Mouse (Mus musculus): ENCODE measurements around the gene Slc25a5. TPM values are rescaled to one million over a fixed set of nuclear protein-coding genes. Genes with fewer than 3 reads are reported as not detected.

Gene Slc25a5
- 728 and 870 TPM in 2 replicates for polyA plus RNA-seq (2016; fragmentation: Nextera tagmentation; extraction: Ambion mirVana)

DNA sequence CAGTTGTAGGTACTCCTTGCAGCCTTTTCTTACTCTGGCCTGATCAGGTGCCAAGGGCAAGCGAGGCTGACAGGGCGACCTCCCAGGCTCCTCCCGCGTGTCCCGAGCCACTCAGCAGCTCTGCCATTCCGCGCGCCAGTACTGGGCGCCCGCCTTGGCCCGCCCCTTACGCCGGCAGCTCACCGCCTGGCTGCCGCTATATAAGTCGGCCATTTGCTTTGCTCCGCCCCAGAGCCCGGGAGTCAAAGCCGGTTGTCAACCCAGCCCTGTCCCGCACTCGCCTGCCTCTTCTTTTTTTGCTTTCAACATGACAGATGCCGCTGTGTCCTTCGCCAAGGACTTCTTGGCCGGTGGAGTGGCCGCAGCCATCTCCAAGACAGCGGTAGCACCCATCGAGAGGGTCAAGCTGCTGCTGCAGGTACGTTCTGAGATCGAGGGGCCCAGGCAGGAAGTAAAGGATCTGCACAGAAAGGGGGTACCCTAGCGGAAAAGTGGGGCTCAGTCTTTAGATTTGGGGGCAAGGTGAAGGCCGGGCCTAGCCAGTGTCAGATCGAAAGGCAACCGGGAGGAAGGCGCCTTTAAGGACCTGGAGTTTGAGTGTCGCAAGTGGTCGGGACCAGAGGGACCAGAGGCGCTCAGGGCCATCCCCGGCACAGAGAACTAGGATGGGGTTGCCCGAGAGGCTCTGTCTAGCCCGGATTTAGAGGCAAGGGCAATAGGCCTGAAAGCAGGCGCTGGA, at the start of gene Slc25a5:
Slc25a5 (plus strand) TSS at position 228 of the 739 bp plus-strand sequence.
- Histone ChIP-seq H3K4me3 (peak within 1 kb of the TSS; percentile 63), H3K9me3 (replicated peaks) (no peaks in the 10 kb centered on the region), H3K27me3 (ENCODE audit: low read depth, poor library complexity, severe bottlenecking) (no peaks in the 10 kb centered on the region), H3K36me3 (peaks cover 13% of the 10 kb centered on the region), H3K27ac (peak within 1 kb of the TSS; percentile 87), H3K4me1 (no peaks in the 10 kb centered on the region)
- peak; percentile 78 for DNase-seq (ENCODE audit: low spot score)
- 9% methylated on average over 41 of the region's 41 CpGs for WGBS

DNA sequence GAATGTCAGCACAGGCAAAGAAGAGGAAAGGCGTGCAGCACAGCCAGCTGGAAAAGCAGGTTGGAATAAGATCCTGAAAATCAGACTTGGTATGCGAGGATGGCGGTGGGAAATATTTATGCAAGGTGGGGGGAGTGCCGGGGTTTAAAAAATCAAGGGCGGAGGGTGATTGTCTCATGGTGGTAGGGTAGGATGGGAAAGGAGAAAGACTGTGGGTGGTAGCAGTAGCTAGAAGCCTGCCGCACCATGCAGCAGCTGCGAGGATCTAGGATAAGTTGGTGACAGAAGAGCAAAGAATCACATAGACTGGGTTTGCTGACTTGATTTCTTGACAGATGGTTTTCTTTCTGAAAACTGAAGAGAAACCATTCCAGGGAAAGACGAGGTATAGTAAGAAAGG, 48.7 kb upstream of the Slc25a5 start:
- WGBS: 89% methylated on average over 8 of the region's 8 CpGs
- no peaks in the 10 kb centered on the region for H3K36me3 ChIP-seq
- DNase-seq (ENCODE audit: low spot score): no peak
- no peak overlapping the region for H3K4me3 ChIP-seq
- no peak overlapping the region for H3K27ac ChIP-seq
- no peaks in the 10 kb centered on the region for H3K9me3 ChIP-seq (replicated peaks)
- H3K4me1 ChIP-seq: no peaks in the 10 kb centered on the region
- H3K27me3 ChIP-seq (ENCODE audit: low read depth, poor library complexity, severe bottlenecking): no peaks in the 10 kb centered on the region

DNA sequence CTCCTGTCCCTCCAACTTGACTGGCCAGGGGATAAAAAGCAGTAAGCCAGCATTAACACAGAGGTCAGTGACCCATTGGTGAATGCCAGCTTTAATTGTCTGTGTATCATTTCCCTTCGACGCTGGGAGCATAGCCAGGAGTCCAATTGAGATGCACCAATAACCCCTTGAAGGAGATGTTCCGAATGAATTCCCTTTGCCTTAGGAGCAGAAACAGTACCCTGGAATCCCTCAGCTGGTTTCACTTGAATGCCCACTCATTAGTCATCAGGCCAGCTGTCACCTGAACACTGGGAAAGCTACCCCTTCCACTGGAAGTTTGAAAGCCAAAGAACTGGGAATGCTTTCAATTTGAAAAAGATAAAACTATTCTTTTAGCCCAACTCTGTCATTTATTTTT, 46.9 kb upstream of the Slc25a5 start:
- H3K4me1 ChIP-seq: no peaks in the 10 kb centered on the region
- H3K27ac ChIP-seq: no peak overlapping the region
- H3K4me3 ChIP-seq: no peak overlapping the region
- no peaks in the 10 kb centered on the region for H3K27me3 ChIP-seq (ENCODE audit: low read depth, poor library complexity, severe bottlenecking)
- WGBS: 66% methylated on average over 3 of the region's 3 CpGs
- no peak for DNase-seq (ENCODE audit: low spot score)
- no peaks in the 10 kb centered on the region for H3K9me3 ChIP-seq (replicated peaks)
- H3K36me3 ChIP-seq: no peaks in the 10 kb centered on the region

- no peak for DNase-seq (ENCODE audit: low spot score)
- Histone ChIP-seq H3K27me3 (ENCODE audit: low read depth, poor library complexity, severe bottlenecking) (no peaks in the 10 kb centered on the region), H3K27ac (no peak overlapping the region), H3K4me1 (no peaks in the 10 kb centered on the region), H3K9me3 (replicated peaks) (no peaks in the 10 kb centered on the region), H3K36me3 (no peaks in the 10 kb centered on the region), H3K4me3 (no peak overlapping the region)
- 89% methylated on average over 6 of the region's 6 CpGs for WGBS
Observed at GRCm38 (mm10) chrX:36749281-36749785, 46.1 kb upstream of the Slc25a5 start.

DNA sequence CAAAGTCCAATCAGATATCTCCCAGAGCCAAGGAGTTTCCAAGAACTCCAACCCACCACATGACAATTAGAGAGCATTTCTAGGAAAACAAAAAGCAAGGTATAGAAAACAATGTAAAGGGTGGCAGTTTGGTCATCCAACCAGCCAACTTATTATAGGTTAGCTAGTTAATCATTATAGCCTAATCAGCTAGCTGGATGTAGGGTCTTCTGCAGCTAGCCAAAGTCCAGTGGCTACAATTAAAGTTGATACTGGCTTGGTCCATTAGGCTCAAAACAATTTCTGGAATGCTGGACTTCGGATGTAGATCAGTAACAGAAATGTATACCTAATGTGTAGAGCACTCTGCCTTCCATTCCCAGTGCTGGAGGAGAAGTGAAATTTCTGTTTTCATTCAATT, 44.9 kb upstream of the Slc25a5 start:
- Histone ChIP-seq H3K9me3 (replicated peaks) (no peaks in the 10 kb centered on the region), H3K27me3 (ENCODE audit: low read depth, poor library complexity, severe bottlenecking) (no peaks in the 10 kb centered on the region), H3K36me3 (no peaks in the 10 kb centered on the region), H3K4me3 (no peak overlapping the region), H3K27ac (no peak overlapping the region), H3K4me1 (no peaks in the 10 kb centered on the region)
- 92% methylated on average over 1 of the region's 1 CpGs for WGBS
- DNase-seq (ENCODE audit: low spot score): no peak

DNA sequence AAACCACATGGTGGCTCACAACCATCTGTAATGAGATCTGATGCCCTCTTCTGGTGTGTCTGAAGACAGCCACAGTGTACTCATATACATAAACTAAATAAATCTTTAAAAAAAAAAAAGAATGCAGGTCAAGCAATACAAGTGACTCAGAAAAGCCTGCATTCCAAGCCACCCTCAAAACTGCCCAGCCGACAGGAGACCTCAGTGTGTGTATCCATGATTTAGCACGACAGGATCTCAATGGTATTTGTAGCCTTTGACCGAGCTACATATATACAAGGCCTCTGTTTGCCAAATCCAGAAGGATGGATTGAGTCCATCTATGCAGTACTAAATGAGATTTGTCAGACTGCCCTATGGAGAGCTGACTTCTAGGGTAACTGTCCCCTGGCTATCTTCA, 42.9 kb upstream of the Slc25a5 start:
- Histone ChIP-seq H3K36me3 (no peaks in the 10 kb centered on the region), H3K27ac (no peak overlapping the region), H3K27me3 (ENCODE audit: low read depth, poor library complexity, severe bottlenecking) (no peaks in the 10 kb centered on the region), H3K9me3 (replicated peaks) (no peaks in the 10 kb centered on the region), H3K4me3 (no peak overlapping the region), H3K4me1 (no peaks in the 10 kb centered on the region)
- WGBS: 93% methylated on average over 3 of the region's 3 CpGs
- DNase-seq (ENCODE audit: low spot score): no peak

- H3K36me3 ChIP-seq: no peaks in the 10 kb centered on the region
- WGBS: 63% methylated on average over 7 of the region's 7 CpGs
- H3K27me3 ChIP-seq (ENCODE audit: low read depth, poor library complexity, severe bottlenecking): no peaks in the 10 kb centered on the region
- H3K4me1 ChIP-seq: no peaks in the 10 kb centered on the region
- H3K9me3 ChIP-seq (replicated peaks): no peaks in the 10 kb centered on the region
- H3K27ac ChIP-seq: no peak overlapping the region
- no peak for DNase-seq (ENCODE audit: low spot score)
- no peak overlapping the region for H3K4me3 ChIP-seq
Observed at GRCm38 (mm10) chrX:36757796-36758472, 37.5 kb upstream of the Slc25a5 start.

- H3K9me3 ChIP-seq (replicated peaks): no peaks in the 10 kb centered on the region
- no peaks in the 10 kb centered on the region for H3K36me3 ChIP-seq
- no peak overlapping the region for H3K4me3 ChIP-seq
- no peak overlapping the region for H3K27ac ChIP-seq
- no peaks in the 10 kb centered on the region for H3K27me3 ChIP-seq (ENCODE audit: low read depth, poor library complexity, severe bottlenecking)
- 77% methylated on average over 6 of the region's 6 CpGs for WGBS
- DNase-seq (ENCODE audit: low spot score): no peak
- no peaks in the 10 kb centered on the region for H3K4me1 ChIP-seq
Observed at GRCm38 (mm10) chrX:36758566-36758965, 36.9 kb upstream of the Slc25a5 start.

DNA sequence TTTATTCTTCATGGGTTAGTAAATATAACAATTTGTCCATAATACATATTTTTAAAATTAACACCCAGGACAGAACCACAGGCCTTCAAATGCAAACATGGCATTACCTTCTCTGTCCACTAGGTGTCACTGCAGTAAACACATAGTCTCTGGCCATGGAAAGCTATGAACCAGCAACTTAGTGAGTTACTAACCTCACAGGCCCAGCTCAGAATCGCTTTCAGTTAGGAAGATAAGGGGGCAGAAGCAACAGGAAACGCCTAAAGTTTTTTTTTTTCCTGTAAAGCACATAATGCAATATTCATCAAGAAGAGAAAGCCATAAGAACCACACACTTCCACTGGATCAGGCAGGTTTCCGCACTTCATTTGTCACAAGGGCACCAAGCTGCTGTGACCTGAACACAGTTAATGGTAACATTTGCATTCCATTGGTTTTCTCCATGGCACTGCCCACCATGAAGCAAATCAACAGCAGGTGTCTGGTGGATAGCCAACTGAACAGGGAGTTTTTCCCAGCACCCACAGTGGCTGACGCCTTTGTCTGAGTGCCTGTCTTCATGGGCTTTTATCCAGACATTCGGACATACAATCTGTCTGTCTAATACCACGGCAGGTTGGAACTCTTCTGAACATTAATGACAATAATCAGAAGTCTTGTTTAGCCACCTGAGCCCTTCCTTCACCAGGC, 34.4 kb upstream of the Slc25a5 start:
- 66% methylated on average over 6 of the region's 6 CpGs for WGBS
- DNase-seq (ENCODE audit: low spot score): peak; percentile 43
- Histone ChIP-seq H3K27me3 (ENCODE audit: low read depth, poor library complexity, severe bottlenecking) (no peaks in the 10 kb centered on the region), H3K27ac (no peak overlapping the region), H3K4me1 (no peaks in the 10 kb centered on the region), H3K9me3 (replicated peaks) (no peaks in the 10 kb centered on the region), H3K36me3 (no peaks in the 10 kb centered on the region), H3K4me3 (no peak overlapping the region)

- 97% methylated on average over 5 of the region's 5 CpGs for WGBS
Observed at GRCm38 (mm10) chrX:36762289-36762688, 33.2 kb upstream of the Slc25a5 start.

GRCm38 (mm10) chrX:36762894-36763293, 32.6 kb upstream of the Slc25a5 start:
- H3K27me3 ChIP-seq (ENCODE audit: low read depth, poor library complexity, severe bottlenecking): no peaks in the 10 kb centered on the region
- H3K27ac ChIP-seq: no peak overlapping the region
- no peak for DNase-seq (ENCODE audit: low spot score)
- H3K9me3 ChIP-seq (replicated peaks): no peaks in the 10 kb centered on the region
- no peak overlapping the region for H3K4me3 ChIP-seq
- WGBS: 82% methylated on average over 4 of the region's 4 CpGs
- no peaks in the 10 kb centered on the region for H3K36me3 ChIP-seq
- H3K4me1 ChIP-seq: no peaks in the 10 kb centered on the region

More at GRCm38 (mm10) chrX:36762289-36762688, 33.2 kb upstream of the Slc25a5 start:
- Histone ChIP-seq H3K36me3 (no peaks in the 10 kb centered on the region), H3K27me3 (ENCODE audit: low read depth, poor library complexity, severe bottlenecking) (no peaks in the 10 kb centered on the region), H3K4me3 (no peak overlapping the region), H3K4me1 (no peaks in the 10 kb centered on the region), H3K27ac (no peak overlapping the region), H3K9me3 (replicated peaks) (no peaks in the 10 kb centered on the region)
- no peak for DNase-seq (ENCODE audit: low spot score)

- H3K4me1 ChIP-seq: no peaks in the 10 kb centered on the region
- H3K4me3 ChIP-seq: no peak overlapping the region
- no peaks in the 10 kb centered on the region for H3K36me3 ChIP-seq
- no peak for DNase-seq (ENCODE audit: low spot score)
- H3K9me3 ChIP-seq (replicated peaks): no peaks in the 10 kb centered on the region
- H3K27me3 ChIP-seq (ENCODE audit: low read depth, poor library complexity, severe bottlenecking): no peaks in the 10 kb centered on the region
- 63% methylated on average over 11 of the region's 11 CpGs for WGBS
- no peak overlapping the region for H3K27ac ChIP-seq
Observed at GRCm38 (mm10) chrX:36763298-36763933, 32.0 kb upstream of the Slc25a5 start.
